Mouse (Mus musculus): ENCODE data around the gene Zfp872. TPM values are rescaled to one million over a fixed set of nuclear protein-coding genes. Genes with fewer than 3 reads are reported as not detected.

Zfp872 gene
- total and polyA plus RNA-seq, 3 experiments, result not detected

DNA sequence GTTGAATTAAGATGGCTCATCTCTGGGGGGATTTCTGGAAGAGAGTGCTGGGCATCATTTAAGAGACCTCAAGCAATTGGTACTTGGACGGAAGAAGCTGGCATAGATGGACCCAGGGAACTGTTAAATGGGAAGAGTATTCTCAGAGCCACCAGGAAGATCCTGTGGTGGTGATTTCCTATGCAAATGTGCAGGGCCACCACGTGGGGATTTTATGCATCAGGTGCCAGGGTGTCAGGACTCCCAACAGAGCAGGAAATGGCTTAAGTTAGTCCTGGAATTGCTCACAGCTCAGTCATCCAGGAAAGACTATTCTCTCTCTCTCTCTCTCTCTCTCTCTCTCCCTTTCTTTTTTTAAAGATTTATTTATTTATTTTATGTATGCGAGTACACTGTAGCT is 28.8 kb downstream of the Zfp872 start:
- peaks cover 0 to 3% of the 10 kb centered on the region in 2 experiments; a peak in 1 of 4 replicates for H3K27me3 ChIP-seq (ENCODE audit: control insufficient read depth in 1 of 2, insufficient read depth in 2 of 2, low read length in 2 of 2)
- DNase-seq (ENCODE audit: low read depth, low spot score), result no peak
- no peak overlapping the region for H3K9ac ChIP-seq (ENCODE audit: control insufficient read depth, low read depth, low read length, poor library complexity, severe bottlenecking)
- peaks cover 10 to 19% of the 10 kb centered on the region in 2 experiments for H3K4me1 ChIP-seq (ENCODE audit: control insufficient read depth in 1 of 2, insufficient read depth in 2 of 2, low read length in 2 of 2)
- no peak overlapping the region for H3K27ac ChIP-seq (ENCODE audit: control insufficient read depth, low read depth, low read length)
- H3K36me3 ChIP-seq (ENCODE audit: control insufficient read depth in 1 of 2, insufficient read depth in 2 of 2, low read length in 2 of 2), result peaks cover 0 to 17% of the 10 kb centered on the region in 2 experiments; a peak in 2 of 4 replicates
- TF ChIP-seq MAZ (IDR thresholded peaks at IDR 0.05; ENCODE audit: low read depth, low read length), result no peak
- no peak for TF ChIP-seq MEF2A (IDR thresholded peaks at IDR 0.05; ENCODE audit: extremely low read depth, insufficient replicate concordance, low read depth, low read length, poor library complexity, severe bottlenecking)
- TF ChIP-seq ZKSCAN1 (IDR thresholded peaks at IDR 0.05; ENCODE audit: low read depth, low read length), result no peak
- TF ChIP-seq ELF1 (IDR thresholded peaks at IDR 0.05; ENCODE audit: low read depth, low read length), result no peak
- no peak for TF ChIP-seq ZC3H11A (IDR thresholded peaks at IDR 0.05; ENCODE audit: low read depth, low read length)
- TF ChIP-seq JUND (IDR thresholded peaks at IDR 0.05; ENCODE audit: low read depth, low read length), result no peak
- no peak for TF ChIP-seq TCF12 (IDR thresholded peaks at IDR 0.05; ENCODE audit: low read depth, low read length)
- TF ChIP-seq POLR2AphosphoS5 (IDR thresholded peaks at IDR 0.05; ENCODE audit: borderline replicate concordance, low read depth, low read length), result no peak
- no peak; the same call in 1 of the 2 replicates for TF ChIP-seq USF1 (IDR thresholded peaks at IDR 0.05; ENCODE audit: low read depth, low read length)
- TF ChIP-seq TAL1 (IDR thresholded peaks at IDR 0.05; ENCODE audit: low read length), result no peak
- TF ChIP-seq ETS1 (IDR thresholded peaks at IDR 0.05; ENCODE audit: low read depth, low read length), result no peak
- TF ChIP-seq KAT2A (conservative IDR thresholded peaks at IDR 0.05; ENCODE audit: low read depth, low read length), result no peak
- no peak for TF ChIP-seq E2F4 (IDR thresholded peaks at IDR 0.05; ENCODE audit: borderline replicate concordance, low read depth, low read length)
- no peak for TF ChIP-seq ZMIZ1 (IDR thresholded peaks at IDR 0.05; ENCODE audit: low read depth, low read length)
- TF ChIP-seq ZNF384 (IDR thresholded peaks at IDR 0.05; ENCODE audit: low read depth, low read length), result no peak
- no peak for TF ChIP-seq SMC3 (IDR thresholded peaks at IDR 0.05; ENCODE audit: low read depth, low read length)
- TF ChIP-seq CHD1 (IDR thresholded peaks at IDR 0.05; ENCODE audit: low read depth, low read length), result no peak
- H3K79me2 ChIP-seq (ENCODE audit: control insufficient read depth, insufficient read depth, low read length, poor library complexity), result no peaks in the 10 kb centered on the region
- H3K9me3 ChIP-seq (replicated peaks; ENCODE audit: insufficient read depth, low read length), result no peaks in the 10 kb centered on the region
- no peak overlapping the region for H3K4me3 ChIP-seq (ENCODE audit: control insufficient read depth in 1 of 2, insufficient read depth in 1 of 2, low read depth in 2 of 2, low read length in 2 of 2)

- Histone ChIP-seq H3K4me3 (ENCODE audit: control insufficient read depth in 1 of 2, insufficient read depth in 1 of 2, low read depth in 2 of 2, low read length in 2 of 2) (no peak overlapping the region), H3K27ac (ENCODE audit: control insufficient read depth, low read depth, low read length) (no peak overlapping the region), H3K9ac (ENCODE audit: control insufficient read depth, low read depth, low read length, poor library complexity, severe bottlenecking) (no peak overlapping the region), H3K36me3 (ENCODE audit: control insufficient read depth in 1 of 2, insufficient read depth in 2 of 2, low read length in 2 of 2) (peaks cover 0 to 17% of the 10 kb centered on the region in 2 experiments; a peak in 2 of 4 replicates), H3K4me1 (ENCODE audit: control insufficient read depth in 1 of 2, insufficient read depth in 2 of 2, low read length in 2 of 2) (peaks cover 10 to 19% of the 10 kb centered on the region in 2 experiments), H3K9me3 (replicated peaks; ENCODE audit: insufficient read depth, low read length) (no peaks in the 10 kb centered on the region), H3K79me2 (ENCODE audit: control insufficient read depth, insufficient read depth, low read length, poor library complexity) (no peaks in the 10 kb centered on the region), H3K27me3 (ENCODE audit: control insufficient read depth in 1 of 2, insufficient read depth in 2 of 2, low read length in 2 of 2) (peaks cover 0 to 3% of the 10 kb centered on the region in 2 experiments; a peak in 1 of 4 replicates)
- TF ChIP-seq ETS1 (IDR thresholded peaks at IDR 0.05; ENCODE audit: low read depth, low read length), result no peak
- TF ChIP-seq RCOR1 (IDR thresholded peaks at IDR 0.05; ENCODE audit: low read depth, low read length), result no peak
- TF ChIP-seq POLR2AphosphoS5 (IDR thresholded peaks at IDR 0.05; ENCODE audit: borderline replicate concordance, low read depth, low read length), result no peak
- no peak for TF ChIP-seq JUND (IDR thresholded peaks at IDR 0.05; ENCODE audit: low read depth, low read length)
- no peak for TF ChIP-seq GABPA (IDR thresholded peaks at IDR 0.05; ENCODE audit: low read depth, low read length)
- TF ChIP-seq MAX (IDR thresholded peaks at IDR 0.05; ENCODE audit: low read length), result no peak
- TF ChIP-seq ELF1 (IDR thresholded peaks at IDR 0.05; ENCODE audit: low read depth, low read length), result no peak
- TF ChIP-seq TCF12 (IDR thresholded peaks at IDR 0.05; ENCODE audit: low read depth, low read length), result no peak
- TF ChIP-seq USF2 (IDR thresholded peaks at IDR 0.05; ENCODE audit: borderline replicate concordance in 1 of 2, insufficient read depth in 1 of 2, low read depth in 1 of 2, low read length in 2 of 2), result no peak
- TF ChIP-seq USF1 (IDR thresholded peaks at IDR 0.05; ENCODE audit: low read depth, low read length), result no peak
- no peak for TF ChIP-seq RAD21 (IDR thresholded peaks at IDR 0.05; ENCODE audit: low read depth, low read length)
- no peak for TF ChIP-seq ZMIZ1 (IDR thresholded peaks at IDR 0.05; ENCODE audit: low read depth, low read length)
- no peak for TF ChIP-seq MYB (IDR thresholded peaks at IDR 0.05; ENCODE audit: low read depth, low read length)
- no peak for DNase-seq (ENCODE audit: low read depth, low spot score)
Measured at GRCm38 (mm10) chr9:22217858-22218493, 30.1 kb downstream of the Zfp872 start.
